Mouse (Mus musculus): ENCODE results near the gene Nf1. TPM values are rescaled to one million over a fixed set of nuclear protein-coding genes. Genes with fewer than 3 reads are reported as not detected.

Gene Nf1
- polyA plus RNA-seq, 1 experiment from 2014 or later = 9.3 TPM

GRCm38 (mm10) chr11:79483392-79483791 is 143.9 kb downstream of the Nf1 start:
- Histone ChIP-seq H3K4me3 (no peak overlapping the region), H3K27ac (no peak overlapping the region), H3K4me1 (no peaks in the 10 kb centered on the region), H3K4me2 (replicated peaks) (no peak overlapping the region), H3K27me3 (no peaks in the 10 kb centered on the region), H3K36me3 (peaks cover 34% of the 10 kb centered on the region), H3K9ac (no peak overlapping the region), H3K9me3 (no peaks in the 10 kb centered on the region)
- 85% methylated on average over 6 of the region's 6 CpGs for WGBS
- ATAC-seq (ENCODE audit: insufficient number of reproducible peaks, insufficient read depth, low FRiP score, low TSS enrichment) = no peak

GRCm38 (mm10) chr11:79483876-79484528 is 144.5 kb downstream of the Nf1 start:
- H3K4me3 ChIP-seq = no peak overlapping the region
- 62% methylated on average over 7 of the region's 7 CpGs for WGBS
- H3K27ac ChIP-seq = no peak overlapping the region
- H3K36me3 ChIP-seq = peaks cover 33% of the 10 kb centered on the region; the same call in 1 of the 2 replicates
- H3K9ac ChIP-seq = no peak overlapping the region
- no peak overlapping the region for H3K4me2 ChIP-seq (replicated peaks)
- no peak for ATAC-seq (ENCODE audit: insufficient number of reproducible peaks, insufficient read depth, low FRiP score, low TSS enrichment)
- H3K9me3 ChIP-seq = no peaks in the 10 kb centered on the region
- H3K4me1 ChIP-seq = no peaks in the 10 kb centered on the region
- H3K27me3 ChIP-seq = no peaks in the 10 kb centered on the region

- Histone ChIP-seq H3K9me3 (no peaks in the 10 kb centered on the region), H3K27me3 (no peaks in the 10 kb centered on the region), H3K9ac (no peak overlapping the region), H3K36me3 (peaks cover 31% of the 10 kb centered on the region; the same call in 1 of the 2 replicates), H3K27ac (no peak overlapping the region), H3K4me2 (replicated peaks) (no peak overlapping the region), H3K4me1 (no peaks in the 10 kb centered on the region), H3K4me3 (no peak overlapping the region)
- ATAC-seq (ENCODE audit: insufficient number of reproducible peaks, insufficient read depth, low FRiP score, low TSS enrichment) = no peak
These were observed 145.2 kb downstream of the Nf1 start for GRCm38 (mm10) chr11:79484721-79485120.

- H3K9ac ChIP-seq = no peak overlapping the region
- H3K27me3 ChIP-seq = no peaks in the 10 kb centered on the region
- no peaks in the 10 kb centered on the region for H3K9me3 ChIP-seq
- H3K4me1 ChIP-seq = no peaks in the 10 kb centered on the region
- no peak overlapping the region for H3K4me3 ChIP-seq
- 80% methylated on average over 10 of the region's 10 CpGs for WGBS
- peaks cover 7% of the 10 kb centered on the region; the same call in 1 of the 2 replicates for H3K36me3 ChIP-seq
- H3K4me2 ChIP-seq (replicated peaks) = no peak overlapping the region
- no peak for ATAC-seq (ENCODE audit: insufficient number of reproducible peaks, insufficient read depth, low FRiP score, low TSS enrichment)
- H3K27ac ChIP-seq = no peak overlapping the region
These were observed 155.7 kb downstream of the Nf1 start for GRCm38 (mm10) chr11:79494976-79495800.

GRCm38 (mm10) chr11:79502917-79503316 is 163.4 kb downstream of the Nf1 start:
- no peaks in the 10 kb centered on the region for H3K4me1 ChIP-seq
- H3K4me3 ChIP-seq = no peak overlapping the region
- no peaks in the 10 kb centered on the region for H3K27me3 ChIP-seq
- H3K36me3 ChIP-seq = 0 out of 2 replicates have a peak, but pooled peaks cover 3% of the 10 kb centered on the region
- WGBS = 62% methylated on average over 2 of the region's 2 CpGs
- H3K4me2 ChIP-seq (replicated peaks) = no peak overlapping the region
- H3K27ac ChIP-seq = no peak overlapping the region
- no peak overlapping the region for H3K9ac ChIP-seq
- no peak for ATAC-seq (ENCODE audit: insufficient number of reproducible peaks, insufficient read depth, low FRiP score, low TSS enrichment)
- H3K9me3 ChIP-seq = no peaks in the 10 kb centered on the region

GRCm38 (mm10) chr11:79503845-79504244 is 164.4 kb downstream of the Nf1 start, which contains the start of gene Omg:
Gene Omg (minus strand): TSS chr11:79504084.
- no peaks in the 10 kb centered on the region for H3K9me3 ChIP-seq
- 0 out of 2 replicates have a peak, but pooled peaks cover 3% of the 10 kb centered on the region for H3K36me3 ChIP-seq
- WGBS = 57% methylated on average over 8 of the region's 8 CpGs
- H3K27ac ChIP-seq = no peak within 1 kb of the TSS
- H3K4me2 ChIP-seq (replicated peaks) = no peak within 1 kb of the TSS
- H3K4me1 ChIP-seq = no peaks in the 10 kb centered on the region
- H3K4me3 ChIP-seq = no peak within 1 kb of the TSS
- H3K27me3 ChIP-seq = no peaks in the 10 kb centered on the region
- H3K9ac ChIP-seq = no peak within 1 kb of the TSS
- no peak for ATAC-seq (ENCODE audit: insufficient number of reproducible peaks, insufficient read depth, low FRiP score, low TSS enrichment)

- H3K27me3 ChIP-seq = no peaks in the 10 kb centered on the region
- H3K9me3 ChIP-seq = no peaks in the 10 kb centered on the region
- no peak overlapping the region for H3K27ac ChIP-seq
- H3K36me3 ChIP-seq = 0 out of 2 replicates have a peak, but pooled peaks cover 3% of the 10 kb centered on the region
- ATAC-seq (ENCODE audit: insufficient number of reproducible peaks, insufficient read depth, low FRiP score, low TSS enrichment) = no peak
- WGBS = 89% methylated on average over 7 of the region's 7 CpGs
- H3K9ac ChIP-seq = no peak overlapping the region
- H3K4me3 ChIP-seq = no peak overlapping the region
- H3K4me1 ChIP-seq = no peaks in the 10 kb centered on the region
- no peak overlapping the region for H3K4me2 ChIP-seq (replicated peaks)
These were observed 165.0 kb downstream of the Nf1 start for GRCm38 (mm10) chr11:79504506-79504905.

GRCm38 (mm10) chr11:79511970-79512369 is 172.5 kb downstream of the Nf1 start:
- H3K27me3 ChIP-seq = no peaks in the 10 kb centered on the region
- no peaks in the 10 kb centered on the region for H3K9me3 ChIP-seq
- no peaks in the 10 kb centered on the region for H3K36me3 ChIP-seq
- no peaks in the 10 kb centered on the region for H3K4me1 ChIP-seq
- no peak overlapping the region for H3K4me3 ChIP-seq
- no peak for ATAC-seq (ENCODE audit: insufficient number of reproducible peaks, insufficient read depth, low FRiP score, low TSS enrichment)
- 92% methylated on average over 3 of the region's 3 CpGs for WGBS
- H3K27ac ChIP-seq = no peak overlapping the region
- H3K4me2 ChIP-seq (replicated peaks) = no peak overlapping the region
- H3K9ac ChIP-seq = no peak overlapping the region

GRCm38 (mm10) chr11:79515331-79515730 is 175.8 kb downstream of the Nf1 start:
- Histone ChIP-seq H3K36me3 (no peaks in the 10 kb centered on the region), H3K9me3 (no peaks in the 10 kb centered on the region), H3K27ac (no peak overlapping the region), H3K4me3 (no peak overlapping the region), H3K9ac (no peak overlapping the region), H3K27me3 (no peaks in the 10 kb centered on the region), H3K4me1 (no peaks in the 10 kb centered on the region), H3K4me2 (replicated peaks) (no peak overlapping the region)
- ATAC-seq (ENCODE audit: insufficient number of reproducible peaks, insufficient read depth, low FRiP score, low TSS enrichment) = no peak
- 76% methylated on average over 6 of the region's 6 CpGs for WGBS

GRCm38 (mm10) chr11:79515798-79516197 is 176.3 kb downstream of the Nf1 start:
- Histone ChIP-seq H3K4me3 (no peak overlapping the region), H3K27me3 (no peaks in the 10 kb centered on the region), H3K36me3 (no peaks in the 10 kb centered on the region), H3K27ac (no peak overlapping the region), H3K4me1 (no peaks in the 10 kb centered on the region), H3K9me3 (no peaks in the 10 kb centered on the region), H3K9ac (no peak overlapping the region), H3K4me2 (replicated peaks) (no peak overlapping the region)
- 94% methylated on average over 2 of the region's 2 CpGs for WGBS
- ATAC-seq (ENCODE audit: insufficient number of reproducible peaks, insufficient read depth, low FRiP score, low TSS enrichment) = no peak

GRCm38 (mm10) chr11:79519299-79519698 is 179.8 kb downstream of the Nf1 start:
- no peak for ATAC-seq (ENCODE audit: insufficient number of reproducible peaks, insufficient read depth, low FRiP score, low TSS enrichment)
- Histone ChIP-seq H3K4me2 (replicated peaks) (no peak overlapping the region), H3K27me3 (no peaks in the 10 kb centered on the region), H3K9me3 (no peaks in the 10 kb centered on the region), H3K4me3 (no peak overlapping the region), H3K36me3 (no peaks in the 10 kb centered on the region), H3K27ac (no peak overlapping the region), H3K4me1 (peaks cover 3% of the 10 kb centered on the region; the same call in 1 of the 2 replicates), H3K9ac (no peak overlapping the region)
- WGBS = 86% methylated on average over 6 of the region's 6 CpGs

GRCm38 (mm10) chr11:79519878-79520291 is 180.4 kb downstream of the Nf1 start:
- Histone ChIP-seq H3K27ac (no peak overlapping the region), H3K9me3 (no peaks in the 10 kb centered on the region), H3K36me3 (no peaks in the 10 kb centered on the region), H3K4me1 (peaks cover 3% of the 10 kb centered on the region; the same call in 1 of the 2 replicates), H3K9ac (no peak overlapping the region), H3K27me3 (no peaks in the 10 kb centered on the region), H3K4me2 (replicated peaks) (no peak overlapping the region), H3K4me3 (no peak overlapping the region)
- WGBS = 50% methylated on average over 1 of the region's 1 CpGs
- ATAC-seq (ENCODE audit: insufficient number of reproducible peaks, insufficient read depth, low FRiP score, low TSS enrichment) = no peak
